Mouse (Mus musculus) MEL (cell line): ENCODE measurements around the gene Glod4. TPM values are rescaled to one million over a fixed set of nuclear protein-coding genes. Genes with fewer than 3 reads are reported as not detected.

Source experiments
- DNase-seq: peaks from one replicate; pipeline ENCODE4 v3.0.0; 2011; ENCODE audit warnings: low read depth, low spot score
- H3K27ac ChIP-seq: 2 replicates; pipeline ENCODE4 v1.5.1; 2012; ENCODE audit warnings: low read depth, mild to moderate bottlenecking, control low read depth, low read length, moderate library complexity; ENCODE audit not compliant: control insufficient read depth
- H3K27me3 ChIP-seq, 2 experiments: fragments of 150-350 bp in 1 of 2; sonication (generic) in 1 of 2; 2 replicates each; pipeline ENCODE4 v1.6.1; 2012; ENCODE audit warnings: low read length in 2 of 2, mild to moderate bottlenecking in 2 of 2, improper control_type of control experiment in 1 of 2, moderate library complexity in 1 of 2; ENCODE audit not compliant: insufficient read depth in 2 of 2, control insufficient read depth in 1 of 2
- H3K36me3 ChIP-seq, 2 experiments: 2 replicates each; pipeline ENCODE4 v1.6.1; 2012 to 2014; ENCODE audit warnings: low read length in 2 of 2, improper control_type of control experiment in 1 of 2, inconsistent platforms in 1 of 2, mild to moderate bottlenecking in 1 of 2; ENCODE audit not compliant: insufficient read depth in 2 of 2, control insufficient read depth in 1 of 2
- H3K4me1 ChIP-seq, 2 experiments: fragments of 150-350 bp in 1 of 2; sonication (generic) in 1 of 2; 2 replicates each; pipeline ENCODE4 v1.6.1; 2012; ENCODE audit warnings: low read length in 2 of 2, improper control_type of control experiment in 1 of 2, mild to moderate bottlenecking in 1 of 2; ENCODE audit not compliant: insufficient read depth in 2 of 2, control insufficient read depth in 1 of 2
- H3K4me3 ChIP-seq, 2 experiments: fragments of 150-350 bp in 1 of 2; sonication (generic) in 1 of 2; 2 replicates each; pipeline ENCODE4 v1.5.1; 2012; ENCODE audit warnings: low read depth in 2 of 2, low read length in 2 of 2, mild to moderate bottlenecking in 2 of 2, moderate library complexity in 2 of 2, control low read depth in 1 of 2, improper control_type of control experiment in 1 of 2; ENCODE audit not compliant: control insufficient read depth in 1 of 2, insufficient read depth in 1 of 2
- H3K79me2 ChIP-seq: 2 replicates; pipeline ENCODE4 v1.6.1; 2012; ENCODE audit warnings: mild to moderate bottlenecking, low read length, moderate library complexity; ENCODE audit not compliant: control insufficient read depth, poor library complexity, insufficient read depth
- H3K9ac ChIP-seq: 2 replicates; pipeline ENCODE4 v1.6.1; 2012; ENCODE audit warnings: low read depth, mild to moderate bottlenecking, control low read depth, low read length, moderate library complexity; ENCODE audit not compliant: control insufficient read depth, poor library complexity, severe bottlenecking
- H3K9me3 ChIP-seq: fragments of 150-350 bp; sonication (generic); replicated peaks from 2 replicates; pipeline ENCODE4 v1.6.1; 2012; ENCODE audit warnings: mild to moderate bottlenecking, low read length, improper control_type of control experiment, moderate library complexity; ENCODE audit not compliant: insufficient read depth
- BHLHE40 ChIP-seq: IDR thresholded peaks from 2 replicates; pipeline ENCODE4 v1.6.1; 2012; ENCODE audit warnings: low read depth, mild to moderate bottlenecking, inconsistent platforms, low read length, improper control_type of control experiment, borderline replicate concordance
- CHD1 ChIP-seq: IDR thresholded peaks from 2 replicates; pipeline ENCODE4 v1.6.1; 2012; ENCODE audit warnings: low read depth, mild to moderate bottlenecking, inconsistent platforms, low read length, improper control_type of control experiment
- CTCF ChIP-seq, 3 experiments: IDR thresholded peaks in 2 of 3; conservative IDR thresholded peaks in 1 of 3; 2 replicates each; pipeline ENCODE4 v1.5.1; 2011 to 2012; ENCODE audit warnings: low read length in 3 of 3, low read depth in 2 of 3, mild to moderate bottlenecking in 2 of 3, improper control_type of control experiment in 1 of 3, inconsistent platforms in 1 of 3, mixed read lengths in 1 of 3, moderate library complexity in 1 of 3; ENCODE audit not compliant: control insufficient read depth in 1 of 3, insufficient read depth in 1 of 3, poor library complexity in 1 of 3, severe bottlenecking in 1 of 3
- E2F4 ChIP-seq: IDR thresholded peaks from 2 replicates; pipeline ENCODE4 v1.6.1; 2011; ENCODE audit warnings: low read depth, low read length, improper control_type of control experiment, borderline replicate concordance
- EP300 ChIP-seq, 2 experiments: IDR thresholded peaks; 2 replicates each; pipeline ENCODE4 v1.6.1; 2011; ENCODE audit warnings: improper control_type of control experiment in 2 of 2, low read length in 2 of 2, low read depth in 1 of 2, mild to moderate bottlenecking in 1 of 2
- HCFC1 ChIP-seq: IDR thresholded peaks from 2 replicates; pipeline ENCODE4 v1.6.1; 2012; ENCODE audit warnings: low read depth, mild to moderate bottlenecking, inconsistent platforms, low read length, improper control_type of control experiment, moderate library complexity
- MEF2A ChIP-seq: IDR thresholded peaks from 2 replicates; pipeline ENCODE4 v1.6.1; 2014; ENCODE audit warnings: low read depth, mild to moderate bottlenecking, inconsistent platforms, low read length, improper control_type of control experiment; ENCODE audit not compliant: poor library complexity, insufficient replicate concordance, severe bottlenecking; ENCODE audit errors: extremely low read depth
- MXI1 ChIP-seq: IDR thresholded peaks from 2 replicates; pipeline ENCODE4 v1.6.1; 2011; ENCODE audit warnings: mild to moderate bottlenecking, low read depth, low read length, improper control_type of control experiment
- MYC ChIP-seq: IDR thresholded peaks from 2 replicates; pipeline ENCODE4 v1.6.1; 2011; ENCODE audit warnings: low read depth, mild to moderate bottlenecking, low read length, improper control_type of control experiment, moderate library complexity
- NELFE ChIP-seq: IDR thresholded peaks from 2 replicates; pipeline ENCODE4 v1.6.1; 2011; ENCODE audit warnings: low read depth, low read length, improper control_type of control experiment
- POLR2AphosphoS2 ChIP-seq: IDR thresholded peaks from 2 replicates; pipeline ENCODE4 v1.6.1; 2011; ENCODE audit warnings: low read length, improper control_type of control experiment
- POLR2AphosphoS5 ChIP-seq: IDR thresholded peaks from 2 replicates; pipeline ENCODE4 v1.6.1; 2012; ENCODE audit warnings: low read depth, borderline replicate concordance, mild to moderate bottlenecking, inconsistent platforms, low read length, moderate library complexity, mixed read lengths
- RCOR1 ChIP-seq: IDR thresholded peaks from 2 replicates; pipeline ENCODE4 v1.6.1; 2012; ENCODE audit warnings: low read depth, mild to moderate bottlenecking, inconsistent platforms, low read length, improper control_type of control experiment
- SMC3 ChIP-seq: IDR thresholded peaks from 2 replicates; pipeline ENCODE4 v1.6.1; 2011; ENCODE audit warnings: low read depth, low read length, improper control_type of control experiment
- TBP ChIP-seq: IDR thresholded peaks from 2 replicates; pipeline ENCODE4 v1.8.0; 2011; ENCODE audit warnings: low read depth, low read length, improper control_type of control experiment
- USF1 ChIP-seq: IDR thresholded peaks from 2 replicates; pipeline ENCODE4 v1.6.1; 2014; ENCODE audit warnings: low read depth, mild to moderate bottlenecking, inconsistent platforms, low read length, improper control_type of control experiment, moderate library complexity
- USF2 ChIP-seq, 2 experiments: IDR thresholded peaks; 2 replicates each; pipeline ENCODE4 v1.6.1; 2011 to 2012; ENCODE audit warnings: improper control_type of control experiment in 2 of 2, low read length in 2 of 2, borderline replicate concordance in 1 of 2, inconsistent platforms in 1 of 2, low read depth in 1 of 2, mild to moderate bottlenecking in 1 of 2; ENCODE audit not compliant: insufficient read depth in 1 of 2
- ZC3H11A ChIP-seq: IDR thresholded peaks from 2 replicates; pipeline ENCODE4 v1.6.1; 2012; ENCODE audit warnings: low read depth, mild to moderate bottlenecking, inconsistent platforms, low read length, improper control_type of control experiment
- ZKSCAN1 ChIP-seq: IDR thresholded peaks from 2 replicates; pipeline ENCODE4 v1.6.1; 2012; ENCODE audit warnings: low read depth, mild to moderate bottlenecking, inconsistent platforms, low read length, improper control_type of control experiment, moderate library complexity
- ZMIZ1 ChIP-seq: IDR thresholded peaks from 2 replicates; pipeline ENCODE4 v1.6.1; 2012; ENCODE audit warnings: low read depth, mild to moderate bottlenecking, inconsistent platforms, low read length, improper control_type of control experiment, moderate library complexity
- polyA plus RNA-seq, 2 experiments: library from polyadenylated mRNA; stranded (reverse) in 1 of 2; unstranded in 1 of 2; fragments of >175 nt in 1 of 2; fragments of >200 nt in 1 of 2; gene quantifications; 2 replicates each; pipeline versions ENCODE4 v1.2.1 to v1.2.4; 2012; ENCODE audit warnings: low replicate concordance in 2 of 2, low read depth in 1 of 2; ENCODE audit not compliant: insufficient read length in 2 of 2, insufficient read depth in 1 of 2, missing spikeins in 1 of 2
- total RNA-seq: library from RNA; depleted of rRNA; stranded (reverse); fragments of 300-350 nt; gene quantifications from 2 replicates; pipeline ENCODE4 v1.2.3, GENCODE M21; 2012

The Glod4 gene
- total and polyA plus RNA-seq, 3 experiments: 63.9 to 139 TPM; not detected in 1

GRCm38 (mm10) chr11:76252036-76252435, 8.5 kb upstream of the Glod4 start:
- H3K9me3 ChIP-seq: no peaks in the 10 kb centered on the region
- H3K4me1 ChIP-seq: no peaks in the 10 kb centered on the region
- H3K79me2 ChIP-seq: no peaks in the 10 kb centered on the region
- H3K27ac ChIP-seq: no peak overlapping the region
- TF ChIP-seq EP300 (IDR thresholded peaks at IDR 0.05; ENCODE audit: low read depth in 1 of 2, low read length in 2 of 2) (no peak), POLR2AphosphoS2 (no peak), MYC (no peak), NELFE (no peak), ZKSCAN1 (no peak), MEF2A (no peak), TBP (no peak), POLR2AphosphoS5 (no peak), ZC3H11A (no peak), MXI1 (no peak), USF2 (IDR thresholded peaks at IDR 0.05; ENCODE audit: borderline replicate concordance in 1 of 2, insufficient read depth in 1 of 2, low read depth in 1 of 2, low read length in 2 of 2) (no peak), E2F4 (no peak), SMC3 (no peak; the same call in 1 of the 2 replicates), HCFC1 (no peak), BHLHE40 (no peak), ZMIZ1 (no peak; the same call in 1 of the 2 replicates), RCOR1 (no peak), USF1 (no peak)
- H3K36me3 ChIP-seq: peaks cover 0 to 2% of the 10 kb centered on the region in 2 experiments; a peak in 2 of 4 replicates
- H3K9ac ChIP-seq: no peak overlapping the region
- H3K4me3 ChIP-seq: no peak overlapping the region
- DNase-seq: no peak
- H3K27me3 ChIP-seq: no peaks in the 10 kb centered on the region

DNA sequence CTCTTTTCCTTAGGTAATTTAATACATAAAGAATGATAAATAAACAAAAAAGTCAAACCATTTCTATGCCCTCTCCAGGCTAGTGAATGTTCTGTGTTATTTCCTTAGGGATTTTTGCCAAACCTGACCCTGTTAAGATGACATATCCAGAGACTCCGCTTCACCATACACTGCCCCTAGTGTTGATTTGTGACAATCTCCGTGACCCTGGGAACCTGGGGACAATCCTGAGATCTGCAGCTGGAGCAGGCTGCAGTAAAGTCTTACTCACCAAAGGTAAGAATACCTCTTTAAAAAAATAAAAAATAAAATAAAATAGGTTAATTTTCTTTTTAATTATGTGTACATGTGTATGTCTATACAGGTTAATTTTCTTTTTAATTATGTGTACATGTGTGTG, 3.7 kb upstream of the Glod4 start:
- no peak for TF ChIP-seq CHD1
- peak; percentile 12 to 41 (median 24); a peak in 4 of 6 replicates for TF ChIP-seq CTCF (IDR thresholded peaks at IDR 0.05 in 2 of 3, conservative IDR thresholded peaks at IDR 0.05 in 1 of 3; ENCODE audit: control insufficient read depth in 1 of 3, insufficient read depth in 1 of 3, low read depth in 2 of 3, low read length in 3 of 3, poor library complexity in 1 of 3, severe bottlenecking in 1 of 3)
- no peaks in the 10 kb centered on the region for H3K9me3 ChIP-seq
- no peak overlapping the region for H3K4me3 ChIP-seq
- peaks cover 0 to 12% of the 10 kb centered on the region in 2 experiments; a peak in 2 of 4 replicates for H3K4me1 ChIP-seq
- H3K79me2 ChIP-seq: peaks cover 29% of the 10 kb centered on the region
- no peak overlapping the region for H3K9ac ChIP-seq
- no peaks in the 10 kb centered on the region for H3K27me3 ChIP-seq
- H3K36me3 ChIP-seq: peaks cover 4 to 19% of the 10 kb centered on the region in 2 experiments; a peak in 3 of 4 replicates
- DNase-seq: peak; percentile 51
- no peak overlapping the region for H3K27ac ChIP-seq
